Mouse (Mus musculus) MN1 (cell line): ENCODE measurements around the gene Clic3.
A peak's percentile ranks its signal among the peaks of the same experiment; 100 is the strongest.

Experiments
- DNase-seq: peaks from one replicate; pipeline ENCODE4 v3.0.0-alpha.2; 2016; ENCODE audit warnings: low spot score

The Clic3 gene

DNA sequence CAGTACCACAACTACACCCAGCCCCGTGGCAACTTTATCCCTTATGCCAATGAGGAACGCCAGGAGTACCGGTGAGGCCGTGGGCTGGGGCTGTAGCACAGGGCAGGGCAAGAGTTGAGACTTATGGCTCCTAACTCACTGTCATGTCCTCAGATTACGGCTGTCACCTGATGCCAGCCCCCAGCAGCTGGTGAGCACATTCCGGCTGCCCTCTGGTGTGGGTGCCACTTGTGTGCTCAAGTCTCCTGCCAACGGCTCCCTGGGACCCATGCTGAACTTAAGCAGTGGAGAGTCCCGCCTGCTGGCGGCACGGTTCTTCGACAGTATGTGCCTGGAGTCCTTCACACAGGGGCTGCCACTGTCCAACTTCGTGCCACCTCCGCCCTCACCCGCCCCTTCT lies 14.0 kb upstream of the Clic3 start:
- DNase-seq = no peak

DNA sequence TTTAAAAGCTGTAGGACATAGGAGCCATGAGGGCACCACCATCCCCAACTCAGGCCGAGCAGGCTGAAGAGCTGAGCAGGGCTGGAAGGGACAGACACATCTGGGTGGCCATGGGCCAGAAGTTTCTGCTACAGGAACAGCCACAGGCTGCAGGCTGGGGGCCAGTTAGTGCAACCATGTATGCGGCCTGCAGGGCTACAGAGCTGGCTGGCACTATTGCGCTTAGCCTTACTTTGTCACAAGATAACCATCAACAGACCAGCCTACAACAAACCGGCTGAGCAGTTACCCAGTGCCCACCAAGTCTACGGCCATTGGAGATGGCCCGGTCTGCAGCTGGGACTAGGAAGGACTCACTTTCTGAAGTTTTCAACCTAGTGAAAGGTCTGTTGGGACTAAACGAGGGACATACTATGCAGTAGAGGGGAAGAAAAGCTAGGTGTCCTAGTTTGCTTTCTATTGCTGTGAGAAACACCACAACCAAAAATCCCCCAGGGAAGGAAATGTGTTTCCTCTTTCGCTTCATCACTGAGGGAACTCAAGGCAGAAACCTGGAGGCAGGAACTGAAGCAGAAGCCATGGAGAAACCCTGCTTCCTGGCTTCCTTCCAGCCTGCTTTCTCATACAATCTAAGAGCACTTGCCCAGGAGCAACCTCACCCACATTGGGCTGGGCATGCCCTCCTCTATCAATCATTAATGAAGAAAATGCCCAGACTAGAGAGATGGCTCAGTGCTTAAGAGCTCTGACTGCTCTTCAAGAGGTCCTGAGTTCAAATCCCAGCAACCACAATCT lies 5.6 kb upstream of the Clic3 start:
- peak; percentile 33 for DNase-seq

DNA sequence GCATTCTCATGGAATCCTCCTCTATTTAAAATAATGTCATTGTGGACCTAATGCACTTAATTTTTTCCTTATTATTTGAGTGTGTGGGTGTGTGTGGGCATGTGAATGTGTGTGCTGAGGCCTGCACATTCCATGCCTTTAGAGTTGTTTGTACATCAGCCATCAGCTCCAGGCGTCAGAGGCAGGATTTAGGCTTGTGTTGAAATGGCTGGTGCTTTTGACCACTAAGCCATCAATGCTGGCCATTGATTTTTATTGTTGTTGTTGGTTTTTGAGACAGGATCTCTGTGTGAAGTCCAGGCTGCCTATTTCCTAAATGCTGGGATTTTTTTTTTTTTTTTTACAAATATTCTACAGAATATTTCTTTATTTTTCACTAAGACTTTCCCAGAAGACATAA lies 3.7 kb upstream of the Clic3 start:
- DNase-seq = no peak

DNA sequence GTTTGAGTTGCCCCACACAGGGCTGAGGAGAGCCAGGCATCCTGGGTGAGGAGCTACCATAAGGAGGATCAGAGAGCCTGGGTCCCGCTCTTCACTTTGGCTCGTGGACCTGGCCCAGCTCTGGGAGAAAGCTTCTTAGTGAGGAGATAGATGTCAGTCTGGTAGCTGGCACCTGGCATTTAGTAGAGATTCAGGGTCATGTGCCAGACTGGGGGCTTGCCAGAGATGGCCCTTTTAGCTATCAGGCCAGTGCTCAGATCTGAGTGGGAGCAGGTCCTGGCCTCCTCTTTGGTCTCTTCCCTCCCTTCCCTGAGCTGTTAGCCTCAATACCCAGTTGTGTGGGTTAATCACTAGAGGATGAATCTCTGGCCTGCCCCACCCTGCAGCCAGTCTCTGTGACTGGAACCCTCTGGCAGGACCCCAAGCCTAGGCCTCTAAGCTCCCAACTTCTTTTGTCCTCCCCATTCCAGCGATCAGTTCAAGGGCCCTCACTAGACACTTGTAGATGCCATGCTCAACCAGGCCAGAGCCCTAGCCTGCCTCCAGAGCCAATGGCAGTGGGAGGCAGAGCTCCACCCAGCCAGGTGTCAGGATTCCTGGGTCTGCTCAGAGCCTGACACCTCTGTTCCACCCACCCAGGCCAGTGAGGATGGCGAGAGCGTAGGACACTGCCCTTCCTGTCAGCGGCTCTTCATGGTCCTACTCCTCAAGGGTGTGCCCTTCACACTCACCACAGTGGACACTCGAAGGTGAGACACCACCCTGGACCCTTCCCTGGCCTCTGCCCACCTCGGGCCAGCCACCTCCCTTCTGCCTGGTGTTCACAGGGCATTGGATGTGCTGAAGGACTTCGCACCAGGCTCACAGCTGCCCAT lies 621 bp downstream of the Clic3 start:
- no peak for DNase-seq

DNA sequence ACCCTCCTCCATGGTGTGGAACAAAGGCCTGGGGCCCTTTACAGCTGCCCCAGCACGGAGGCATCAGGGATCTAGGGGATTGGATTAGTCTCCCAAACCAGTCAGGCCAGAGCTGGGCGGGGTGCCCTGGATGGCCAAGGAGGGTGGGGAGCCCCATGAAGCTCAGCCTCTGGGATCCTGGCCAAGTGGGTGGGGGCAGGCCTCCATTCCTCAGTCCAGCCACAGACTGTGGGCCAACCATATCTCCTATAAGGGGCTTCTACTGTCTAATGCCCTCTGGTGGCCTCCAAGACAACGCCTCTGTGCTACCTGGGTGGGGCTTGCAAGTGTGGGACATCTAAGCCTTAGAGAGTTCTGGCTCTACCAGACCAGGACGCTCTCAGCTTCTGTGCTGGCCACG lies 2.3 kb downstream of the Clic3 start:
- DNase-seq = no peak

DNA sequence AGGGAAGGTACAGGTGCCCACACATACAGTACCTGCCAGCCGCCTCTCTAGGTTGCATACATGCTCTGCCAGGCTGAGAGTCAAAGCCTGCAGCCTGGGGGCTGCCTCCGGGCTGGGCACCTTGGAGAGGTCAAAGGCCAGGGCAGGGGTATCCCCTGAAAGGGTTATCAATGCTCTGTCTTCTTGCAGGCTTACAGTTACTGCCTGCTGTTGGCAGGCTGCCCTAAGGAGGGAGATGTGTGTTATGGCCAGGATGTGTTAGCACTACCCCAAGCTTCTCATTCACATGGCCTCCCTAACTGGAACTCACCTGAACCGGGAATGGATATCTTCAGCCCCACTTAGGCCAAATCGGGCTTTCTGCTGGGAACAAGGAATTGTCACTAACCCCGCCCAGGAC lies 3.5 kb downstream of the Clic3 start:
- DNase-seq = peak; percentile 39

DNA sequence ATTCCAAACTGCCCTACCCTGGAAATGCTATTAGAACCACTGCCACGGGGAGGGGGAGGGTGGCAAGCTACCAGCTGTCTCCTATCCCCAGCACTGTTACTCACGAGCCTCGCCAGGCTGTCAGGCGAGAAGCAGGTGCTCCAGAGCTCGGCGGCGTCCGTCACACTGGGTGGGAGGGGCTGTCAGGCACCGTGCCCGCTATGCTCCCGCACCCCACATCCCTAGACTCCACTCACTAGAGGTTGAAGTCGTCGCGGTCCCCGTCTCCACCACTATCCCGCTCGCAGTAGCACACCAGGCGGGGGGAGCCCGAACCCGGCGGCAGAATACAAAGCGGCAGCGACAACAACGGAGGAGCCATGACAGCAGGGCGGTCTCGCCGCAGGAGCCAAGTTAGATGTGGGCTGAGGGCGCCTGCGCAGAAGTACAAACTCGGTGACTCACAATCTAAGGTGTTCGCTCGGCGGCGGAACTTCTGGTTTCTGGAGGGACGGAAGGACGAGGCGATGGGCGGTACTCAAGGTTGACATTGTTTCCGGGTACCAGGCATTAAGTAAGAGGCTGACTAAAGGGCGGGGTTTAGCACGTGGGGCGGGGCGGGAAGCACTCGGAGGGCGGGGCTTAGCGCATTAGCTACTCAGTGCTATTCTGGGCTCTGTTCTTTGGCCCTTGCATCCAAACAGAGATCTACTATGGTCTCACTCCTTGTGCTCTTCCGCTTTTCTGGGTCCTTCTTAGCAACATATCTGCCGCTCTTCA lies 4.1 kb downstream of the Clic3 start, which contains the start of gene Paxx:
TSS of gene Paxx (minus strand) at position 544 of the 759 bp plus-strand sequence.
- DNase-seq = peak; percentile 94

DNA sequence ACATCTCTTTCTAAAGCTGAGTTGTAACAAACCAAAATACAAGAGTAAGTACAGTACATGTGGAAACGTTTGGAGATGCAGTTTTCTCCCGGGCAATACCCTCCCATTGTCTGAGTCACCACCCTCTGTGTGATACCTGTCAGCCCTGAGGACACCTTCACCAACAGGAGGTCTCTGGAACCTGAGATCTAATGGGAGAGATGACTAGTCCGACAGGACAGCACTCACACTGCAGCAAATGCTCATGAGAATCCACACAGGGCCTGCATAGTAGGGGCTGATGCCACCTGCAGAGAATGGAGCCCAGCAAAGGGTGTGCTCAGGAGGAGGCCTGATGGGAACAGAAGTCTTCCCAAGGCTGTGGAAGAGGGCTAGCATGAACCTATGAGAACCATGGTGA lies 4.8 kb downstream of the Clic3 start:
- no peak for DNase-seq

DNA sequence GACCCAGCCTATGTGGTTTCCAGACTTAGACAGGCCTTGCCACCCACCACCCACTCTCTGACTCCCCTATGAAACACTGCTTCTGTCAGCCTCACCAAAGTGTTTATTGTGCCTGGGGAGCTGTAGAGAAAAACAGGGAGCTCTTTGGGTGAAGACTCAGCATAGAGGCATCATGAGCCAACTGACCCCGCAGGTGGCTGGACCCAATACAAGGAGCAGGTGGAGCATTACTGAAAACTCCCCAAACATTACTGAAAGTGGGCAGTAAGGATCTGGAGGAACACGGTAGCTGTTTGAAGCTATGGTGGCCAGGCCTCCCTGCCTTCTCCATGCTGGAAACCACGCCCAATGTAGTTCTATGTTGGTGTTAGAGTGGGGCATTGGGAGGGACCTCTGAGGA lies 7.0 kb downstream of the Clic3 start:
- DNase-seq = no peak

DNA sequence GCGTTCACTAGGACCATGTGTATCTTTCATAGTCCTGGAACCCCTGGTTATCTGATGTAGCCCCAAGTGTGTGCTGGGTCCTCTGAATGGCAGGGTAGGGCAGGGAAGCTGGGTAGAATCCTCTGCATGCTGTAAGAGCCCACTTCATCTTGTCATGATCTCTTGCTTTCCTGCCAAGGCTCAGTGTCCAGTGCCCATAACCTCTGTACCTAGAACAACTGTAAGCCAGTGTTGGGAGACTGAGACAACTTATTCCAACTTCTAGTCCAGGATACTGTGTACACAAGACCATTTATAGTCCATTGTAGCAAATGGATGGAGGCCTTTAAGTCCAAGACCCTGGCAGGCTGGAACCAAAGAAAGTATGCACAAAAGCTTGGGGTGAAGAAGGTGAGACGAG lies 8.6 kb downstream of the Clic3 start:
- no peak for DNase-seq

DNA sequence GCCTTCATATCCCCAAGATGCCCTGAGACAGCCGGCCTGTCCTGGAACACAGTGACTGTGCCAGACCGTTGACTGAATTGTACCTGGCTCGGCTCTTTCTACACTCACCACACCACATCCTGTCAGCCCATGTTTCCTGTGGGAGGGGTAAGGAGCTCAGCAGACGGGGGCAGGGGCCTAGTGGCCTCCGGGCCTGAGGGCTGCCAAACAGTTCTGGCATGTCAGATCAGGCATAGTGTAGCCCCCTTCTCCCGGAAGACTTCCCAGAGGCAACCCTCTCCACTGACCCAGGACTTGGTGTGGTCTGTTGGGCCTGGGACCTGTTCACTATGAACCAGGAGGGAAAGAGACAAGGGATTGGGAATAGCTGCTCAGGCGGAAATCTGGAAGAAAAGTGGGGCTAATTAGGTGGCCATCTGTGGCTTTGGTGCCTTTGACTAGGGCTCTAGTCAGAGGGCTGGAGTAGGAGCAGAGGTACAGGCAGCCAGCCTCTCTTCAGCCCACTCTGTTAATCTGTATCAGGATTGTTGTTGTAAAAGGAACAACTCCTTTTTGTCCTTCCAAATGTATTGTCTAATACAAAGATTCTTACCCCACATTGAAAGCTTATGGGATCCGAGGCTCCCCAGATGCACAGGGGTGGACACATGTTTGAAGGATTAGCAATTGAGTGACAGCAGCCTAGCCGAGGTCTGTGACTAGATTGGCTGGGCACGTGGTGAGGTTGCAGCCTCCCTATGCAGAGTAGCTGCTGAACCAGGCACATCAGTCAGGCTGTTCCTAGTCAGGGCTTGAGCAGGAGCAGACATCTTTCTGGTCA lies 9.4 kb downstream of the Clic3 start:
- DNase-seq = peak; percentile 51

DNA sequence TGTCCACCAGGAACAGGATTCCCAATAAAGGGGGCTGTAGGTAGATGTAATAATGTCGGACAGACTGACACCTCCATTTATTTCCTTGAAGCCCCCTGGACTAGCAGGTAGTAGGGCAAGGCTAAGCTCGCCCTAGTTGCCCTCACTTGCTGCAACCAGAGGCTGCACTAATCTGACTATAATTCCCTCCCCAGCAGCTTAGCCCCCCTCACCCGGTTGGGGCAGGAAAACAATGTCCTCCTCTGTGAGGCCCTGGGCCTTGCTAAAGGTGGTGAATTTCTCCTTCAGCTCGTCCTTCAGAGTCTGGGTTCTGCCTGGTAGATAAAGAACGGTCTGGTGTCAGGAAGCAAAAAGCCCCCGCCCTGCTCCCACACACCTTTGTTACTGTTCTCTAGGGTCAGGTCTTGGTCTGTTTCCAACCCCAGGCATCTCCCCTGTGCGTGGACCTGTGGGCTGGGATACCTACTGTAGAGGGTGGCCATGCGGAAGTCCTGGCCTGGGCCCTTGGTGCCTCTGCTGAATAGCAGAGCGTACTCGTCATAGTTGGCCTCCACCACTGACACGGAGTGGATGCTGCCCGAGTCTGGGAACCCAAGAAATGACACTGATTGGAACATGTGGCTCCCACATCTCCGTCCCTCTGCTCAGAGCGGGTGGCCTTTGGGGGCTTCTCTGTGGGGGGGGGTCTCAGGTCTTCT lies 11.1 kb downstream of the Clic3 start:
- no peak for DNase-seq

DNA sequence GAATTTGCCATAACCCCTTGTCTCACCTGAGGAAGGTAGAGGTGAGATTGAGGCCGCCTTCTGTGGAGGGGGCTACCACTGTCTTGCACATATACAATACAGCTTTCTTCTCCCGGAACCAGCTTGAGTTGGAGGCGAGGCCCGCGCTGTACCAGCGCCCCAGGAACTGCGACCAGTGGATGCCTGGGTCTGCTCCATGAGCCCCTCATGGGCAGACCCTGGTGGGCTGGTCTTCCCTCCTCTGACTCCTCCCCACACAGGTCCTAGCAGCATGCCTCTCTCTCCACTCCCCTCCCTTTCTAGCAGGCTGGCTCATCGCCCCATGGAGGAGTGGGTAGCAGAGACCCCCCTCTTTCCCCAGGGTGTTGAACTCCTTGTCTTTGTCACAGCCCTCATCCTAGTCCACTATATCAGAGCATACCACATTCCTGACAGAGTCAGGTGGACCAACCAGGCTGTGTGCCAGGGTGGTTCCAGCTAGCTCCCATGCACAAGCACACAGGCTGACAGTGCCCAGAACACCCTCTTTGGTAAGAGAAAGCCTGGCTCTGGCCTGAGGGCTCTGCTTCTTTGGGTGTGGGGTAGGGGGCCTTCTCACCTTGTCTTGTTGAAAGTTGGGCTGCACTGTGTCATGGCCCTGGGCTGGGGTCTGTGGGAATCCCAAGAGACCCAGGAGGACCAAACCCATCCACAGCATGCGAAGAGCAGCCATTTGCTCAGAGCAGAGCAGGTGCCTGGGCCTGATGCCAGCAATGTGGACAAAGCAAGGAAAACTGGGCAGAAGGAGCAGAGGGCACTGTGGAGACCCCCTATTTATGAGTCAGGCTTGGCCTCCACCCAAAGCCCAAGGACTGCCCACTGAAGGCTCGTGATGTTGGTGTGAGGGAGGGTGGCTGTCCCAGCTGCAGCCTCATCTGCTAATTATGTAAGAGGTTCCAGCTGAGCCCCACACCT lies 12.6 kb downstream of the Clic3 start:
- DNase-seq = peak; percentile 68

DNA sequence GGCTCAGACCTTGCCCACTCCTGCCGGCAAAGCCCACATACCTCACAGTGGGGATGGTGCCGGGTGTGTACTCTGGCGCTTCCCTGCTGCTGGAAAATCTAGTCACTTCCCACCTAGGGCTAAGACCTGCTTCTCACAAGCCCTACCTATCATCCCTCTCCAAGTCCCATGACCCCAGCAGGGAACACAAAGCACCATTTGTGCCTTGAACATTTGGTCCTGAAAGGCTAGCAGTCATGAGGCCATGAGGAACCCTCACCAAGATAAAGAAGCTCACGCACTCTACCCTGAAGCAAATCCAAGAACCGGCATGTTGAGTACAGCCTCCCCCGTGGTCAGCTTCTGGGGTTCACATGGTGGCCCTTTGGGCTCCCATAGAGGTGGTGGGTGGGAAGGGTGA lies 13.3 kb downstream of the Clic3 start, which contains the start of gene Ptgds:
TSS of gene Ptgds (minus strand) at position 78 of the 400 bp plus-strand sequence.
- no peak for DNase-seq

DNA sequence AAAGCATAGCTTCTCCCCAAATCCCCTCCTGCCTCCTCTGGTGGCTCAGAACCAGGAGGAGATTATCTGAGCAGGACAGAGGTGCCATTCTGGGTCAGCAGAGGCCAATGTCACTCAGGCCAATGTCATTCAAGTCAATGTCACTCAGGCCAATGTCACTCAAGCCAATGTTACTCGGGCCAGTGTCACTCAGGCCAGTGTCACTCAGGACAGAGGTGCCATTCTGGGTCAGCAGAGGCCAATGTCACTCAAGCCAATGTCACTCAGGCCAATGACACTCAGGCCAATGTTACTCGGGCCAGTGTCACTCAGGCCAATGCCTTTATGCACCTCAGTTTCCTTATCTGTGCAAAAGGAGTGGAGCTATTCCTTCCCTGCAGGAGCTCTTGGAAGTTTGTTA lies 15.9 kb downstream of the Clic3 start:
- no peak for DNase-seq

DNA sequence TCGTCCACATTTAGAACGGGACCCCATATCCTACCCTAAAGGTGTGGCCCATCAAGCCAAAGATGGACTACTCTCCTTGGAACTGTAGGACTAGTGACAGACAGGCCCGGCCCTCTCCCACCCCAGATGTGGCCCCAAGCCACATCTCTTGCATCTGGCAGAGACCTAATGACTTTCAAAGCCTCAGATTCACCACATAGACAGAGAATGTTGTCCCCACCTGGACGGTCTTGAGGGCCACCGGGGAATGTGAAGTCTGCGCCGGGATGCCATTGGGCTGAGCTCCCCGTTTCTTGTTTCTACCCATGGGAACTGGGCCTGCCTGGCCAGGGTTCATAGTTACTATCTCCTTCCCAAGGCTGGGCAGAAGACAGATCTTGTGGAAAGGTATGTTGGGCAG lies 20.9 kb downstream of the Clic3 start:
- DNase-seq = no peak

DNA sequence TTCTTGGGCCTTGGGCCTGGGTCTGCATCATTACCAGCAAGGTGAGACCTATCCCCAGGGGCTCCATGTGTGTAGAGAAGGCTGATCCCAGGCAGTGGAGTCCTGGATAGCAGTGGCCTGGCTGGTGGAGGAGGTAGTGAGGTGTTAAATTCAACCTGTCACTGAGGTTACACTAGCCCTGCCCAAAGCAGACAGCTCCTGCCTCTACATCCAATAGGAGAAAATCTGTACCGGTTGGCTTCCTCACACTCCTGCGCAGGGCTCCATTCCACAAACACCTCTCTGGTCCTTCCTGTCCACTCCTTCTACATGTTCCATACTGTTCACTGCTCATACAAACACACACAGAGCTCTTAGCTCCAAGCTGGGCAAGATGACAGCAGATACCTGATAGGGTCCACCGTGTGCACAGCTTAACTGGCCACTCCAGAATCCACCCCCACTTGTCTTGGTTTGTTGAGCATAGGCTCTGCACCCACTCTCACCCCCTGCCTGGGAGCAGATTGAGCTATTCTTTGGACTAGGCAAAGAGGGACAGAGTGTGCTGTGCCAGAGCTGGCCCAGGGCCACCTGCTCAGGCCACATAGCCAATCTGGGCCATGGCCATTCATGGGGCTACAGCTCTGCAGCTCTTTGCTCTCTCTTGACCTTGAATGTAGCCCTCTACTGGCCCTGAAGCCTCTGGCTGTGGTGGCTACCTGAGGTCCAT lies 21.5 kb downstream of the Clic3 start:
- DNase-seq = no peak

DNA sequence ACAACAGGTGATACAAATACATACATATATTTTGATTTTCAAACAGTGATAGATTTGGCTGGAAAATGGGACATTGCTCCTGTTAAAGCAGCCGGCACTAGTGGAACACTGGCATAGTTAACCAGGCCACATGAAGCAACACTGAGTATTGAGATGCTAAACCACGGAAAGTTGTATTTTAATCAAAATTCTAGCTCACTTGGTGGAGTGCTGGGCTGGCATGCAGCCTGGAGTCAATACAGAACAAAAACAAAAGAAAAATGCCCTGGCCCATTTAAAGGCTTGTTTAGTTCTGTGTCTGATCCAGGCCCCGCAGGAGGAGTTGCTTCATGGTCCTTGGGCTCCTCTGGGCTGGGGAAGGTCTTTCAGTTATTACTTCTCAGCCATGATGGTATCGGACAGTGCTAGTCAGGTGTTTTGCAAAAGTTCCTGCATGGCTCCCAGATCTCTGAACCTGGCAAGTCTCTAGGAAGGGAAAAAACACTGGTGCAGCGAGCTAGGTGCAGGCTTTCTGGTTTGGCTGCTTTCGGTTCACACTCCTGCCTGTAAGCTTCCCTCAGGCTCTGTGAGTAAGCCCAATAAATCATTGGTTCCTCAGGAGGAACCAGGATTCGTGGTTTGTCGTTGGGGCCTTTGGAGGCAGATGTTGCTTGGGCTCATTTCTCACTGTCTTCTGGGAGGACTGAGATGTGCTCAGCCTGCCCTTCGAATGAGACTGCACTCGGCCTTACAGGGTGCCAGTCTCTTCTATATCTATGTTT lies 23.1 kb downstream of the Clic3 start:
- no peak for DNase-seq
